Mouse (Mus musculus): ENCODE data around the gene Arhgap10.

Gene Arhgap10

GRCm38 (mm10) chr8:77517301-77518200, at the start of gene Arhgap10:
Gene Arhgap10 (minus strand): TSS chr8:77517953.
- DNase-seq: peak; percentile 63

GRCm38 (mm10) chr8:77561441-77561840, 43.7 kb upstream of the Arhgap10 start:
- DNase-seq: no peak

- DNase-seq: no peak
Measured at GRCm38 (mm10) chr8:77552491-77552890, 34.7 kb upstream of the Arhgap10 start.

GRCm38 (mm10) chr8:77549881-77550580, 32.3 kb upstream of the Arhgap10 start:
- DNase-seq: no peak

- peak; percentile 95 for DNase-seq
Measured at GRCm38 (mm10) chr8:77549121-77549706, 31.5 kb upstream of the Arhgap10 start, which contains the start of gene Prmt9. Gene Prmt9 (plus strand): TSS chr8:77549397.

- no peak for DNase-seq
Measured at GRCm38 (mm10) chr8:77545616-77546015, 27.9 kb upstream of the Arhgap10 start.

GRCm38 (mm10) chr8:77544428-77544827, 26.7 kb upstream of the Arhgap10 start:
- no peak for DNase-seq

GRCm38 (mm10) chr8:77543152-77543777, 25.5 kb upstream of the Arhgap10 start:
- DNase-seq: no peak

GRCm38 (mm10) chr8:77538256-77538655, 20.5 kb upstream of the Arhgap10 start:
- no peak for DNase-seq

- no peak for DNase-seq
Measured at GRCm38 (mm10) chr8:77536821-77537220, 19.1 kb upstream of the Arhgap10 start.

- DNase-seq: peak; percentile 37
Measured at GRCm38 (mm10) chr8:77535026-77535595, 17.4 kb upstream of the Arhgap10 start.

- no peak for DNase-seq
Measured at GRCm38 (mm10) chr8:77534358-77534992, 16.7 kb upstream of the Arhgap10 start.

- DNase-seq: no peak
Measured at GRCm38 (mm10) chr8:77526130-77526529, 8.4 kb upstream of the Arhgap10 start.

GRCm38 (mm10) chr8:77524906-77525305, 7.2 kb upstream of the Arhgap10 start:
- DNase-seq: no peak

GRCm38 (mm10) chr8:77524018-77524615, 6.4 kb upstream of the Arhgap10 start:
- no peak for DNase-seq

- DNase-seq: no peak
Measured at GRCm38 (mm10) chr8:77522984-77523383, 5.2 kb upstream of the Arhgap10 start.

GRCm38 (mm10) chr8:77521028-77521785, 3.5 kb upstream of the Arhgap10 start:
- DNase-seq: no peak

GRCm38 (mm10) chr8:77520601-77521000, 2.8 kb upstream of the Arhgap10 start:
- no peak for DNase-seq

- no peak for DNase-seq
Measured at GRCm38 (mm10) chr8:77518201-77519115, 705 bp upstream of the Arhgap10 start.

GRCm38 (mm10) chr8:77516845-77517244, 908 bp downstream of the Arhgap10 start:
- DNase-seq: no peak
